Mouse (Mus musculus): Measurements from ENCODE around the gene Large2. TPM values are rescaled to one million over a fixed set of nuclear protein-coding genes. Genes with fewer than 3 reads are reported as not detected.

Large2 gene
- 16.2 and 21.5 TPM in 2 replicates for polyA plus RNA-seq (2012; rRNA removed; ENCODE audit: low replicate concordance)

DNA sequence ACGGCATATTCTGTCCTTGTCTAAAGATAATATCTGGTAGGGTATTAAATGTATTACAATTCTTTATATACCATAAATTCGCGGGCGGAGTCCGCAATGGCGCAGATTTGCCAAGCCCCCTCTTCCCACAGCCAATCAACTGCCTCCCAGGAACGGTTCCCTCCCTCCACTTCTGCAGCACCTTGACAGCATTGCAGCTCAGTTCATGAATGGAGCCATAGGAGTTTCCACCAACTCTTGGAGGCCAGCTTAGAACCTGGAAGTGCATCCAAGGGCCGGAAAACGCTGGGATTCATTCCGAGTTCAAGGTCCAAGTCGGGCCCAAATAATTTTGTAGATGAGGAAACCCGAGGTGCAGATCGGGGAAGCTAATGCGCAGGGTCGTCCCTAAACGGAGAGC lies at the start of gene Large2, which contains the start of gene Pex16:
TSS of gene Large2 (minus strand) at position 356 of the 400 bp plus-strand sequence.
TSS of gene Pex16 (plus strand) at position 163 of the 400 bp plus-strand sequence.

DNA sequence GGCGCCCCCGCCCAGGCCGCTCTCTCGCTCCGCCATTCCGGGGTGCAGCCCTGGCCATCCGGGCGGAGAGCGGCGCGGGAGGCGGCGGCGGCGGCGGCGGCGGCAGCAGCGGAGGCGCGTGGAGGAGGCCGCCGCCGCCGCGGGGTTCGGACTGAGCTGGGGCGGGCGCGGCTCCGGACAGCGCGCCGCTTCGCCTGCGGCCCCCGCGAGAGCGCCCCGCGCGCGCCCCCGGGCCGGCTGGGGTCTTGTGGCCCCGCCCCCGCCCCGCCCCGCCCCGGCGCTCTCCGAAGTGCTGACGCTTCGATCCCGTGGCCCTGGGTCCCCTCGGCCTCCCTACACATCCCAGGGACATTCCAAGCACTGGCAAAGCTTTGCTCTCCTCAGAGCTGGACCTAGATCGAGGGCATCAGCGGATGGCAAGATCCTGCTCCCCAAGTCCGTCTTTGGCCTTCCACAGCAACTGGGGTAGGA lies 26.5 kb upstream of the Large2 start, which contains the start of gene Mapk8ip1:
TSS of gene Mapk8ip1 (minus strand) at position 173 of the 471 bp plus-strand sequence.

DNA sequence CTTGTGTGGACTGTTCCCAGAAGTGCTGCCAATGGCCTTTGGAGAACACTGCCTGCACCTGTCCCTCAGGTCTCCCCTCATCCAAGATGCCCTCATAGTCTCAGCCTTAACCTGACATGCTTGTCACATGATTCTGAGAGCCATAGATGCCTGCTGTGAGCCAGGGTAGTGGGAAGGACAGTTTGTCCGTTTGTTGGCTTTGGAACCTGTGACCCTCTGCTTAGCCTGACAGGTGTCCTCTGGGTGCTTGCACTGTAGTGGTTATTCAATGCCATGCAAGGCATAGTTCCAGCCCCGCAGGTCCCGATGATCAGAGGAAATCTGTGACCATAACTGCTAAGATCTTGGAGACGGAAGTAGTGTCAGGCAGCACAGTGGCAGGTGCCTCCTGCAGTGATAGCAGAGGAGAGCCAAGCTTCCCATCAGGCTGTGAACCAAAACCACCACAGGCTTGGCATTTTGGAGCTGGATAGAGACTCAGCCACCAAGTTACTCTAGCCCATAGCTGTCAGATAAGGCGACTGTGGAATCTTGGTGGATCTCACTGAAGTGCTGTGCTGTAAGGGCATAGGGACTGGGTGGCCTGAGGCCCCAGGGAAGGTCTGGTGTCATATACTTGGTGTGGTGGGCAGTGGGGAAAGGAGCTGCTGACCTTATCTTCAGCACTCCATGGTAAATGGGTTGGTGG lies 7.4 kb upstream of the Large2 start, which contains the start of gene 1700029I15Rik:
TSS of gene 1700029I15Rik (plus strand) at position 638 of the 688 bp plus-strand sequence.

Other genes with a start within 250 kb of the Large2 start
- 162 and 186 TPM in 2 replicates for gene Pex16, start 193 bp downstream of the Large2 start, polyA plus RNA-seq (2012; rRNA removed; ENCODE audit: low replicate concordance)
- 10.7 and 12.1 TPM in 2 replicates for gene 1700029I15Rik, start 7.7 kb upstream of the Large2 start, polyA plus RNA-seq (2012; rRNA removed; ENCODE audit: low replicate concordance)
- gene Mapk8ip1, start 26.4 kb upstream of the Large2 start, polyA plus RNA-seq (2012; rRNA removed; ENCODE audit: low replicate concordance), result 31.3 and 54.1 TPM in 2 replicates
- 30.3 and 36.4 TPM in 2 replicates for gene Cry2, start 59.2 kb upstream of the Large2 start, polyA plus RNA-seq (2012; rRNA removed; ENCODE audit: low replicate concordance)
- gene Slc35c1, start 85.7 kb upstream of the Large2 start, polyA plus RNA-seq (2012; rRNA removed; ENCODE audit: low replicate concordance), result 60.0 and 64.3 TPM in 2 replicates
- gene Chst1, start 224.8 kb upstream of the Large2 start, polyA plus RNA-seq (2012; rRNA removed; ENCODE audit: low replicate concordance), result 108 and 121 TPM in 2 replicates